Mouse (Mus musculus) spleen, adult 12 weeks (tissue): ENCODE data around the gene B3gnt5.
"Not testable (repeated sequence)": the region's sequence is repeated elsewhere in the genome, so short reads cannot be mapped to it uniquely, and the experiment has no call there.

ENCODE experiments used
- DNase-seq: peaks from one replicate; pipeline ENCODE4 v3.0.0; 2022; ENCODE audit warnings: low spot score

The B3gnt5 gene

DNA sequence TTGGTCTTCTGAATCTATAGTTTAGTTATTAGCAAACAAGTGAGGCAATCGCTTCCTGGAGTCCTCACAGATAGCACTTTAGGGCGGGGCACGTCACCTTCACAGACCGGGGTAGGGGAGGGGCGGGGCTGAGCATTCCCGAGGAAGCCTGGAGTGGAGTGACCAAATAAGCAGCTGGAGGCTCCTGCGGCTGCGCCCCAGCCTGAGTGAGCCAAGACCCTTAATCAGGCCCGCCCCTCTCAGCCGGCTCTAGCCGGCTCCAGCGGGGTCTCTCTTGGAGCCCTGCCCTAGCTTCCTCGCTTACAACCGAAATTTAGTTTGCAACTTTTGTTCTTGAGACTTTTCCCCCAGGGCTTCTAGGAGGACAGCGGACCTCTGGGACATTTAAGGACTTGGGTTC, at the start of gene B3gnt5:
B3gnt5 (plus strand) TSS at position 135 of the 400 bp plus-strand sequence.
- peak; percentile 12 for DNase-seq

DNA sequence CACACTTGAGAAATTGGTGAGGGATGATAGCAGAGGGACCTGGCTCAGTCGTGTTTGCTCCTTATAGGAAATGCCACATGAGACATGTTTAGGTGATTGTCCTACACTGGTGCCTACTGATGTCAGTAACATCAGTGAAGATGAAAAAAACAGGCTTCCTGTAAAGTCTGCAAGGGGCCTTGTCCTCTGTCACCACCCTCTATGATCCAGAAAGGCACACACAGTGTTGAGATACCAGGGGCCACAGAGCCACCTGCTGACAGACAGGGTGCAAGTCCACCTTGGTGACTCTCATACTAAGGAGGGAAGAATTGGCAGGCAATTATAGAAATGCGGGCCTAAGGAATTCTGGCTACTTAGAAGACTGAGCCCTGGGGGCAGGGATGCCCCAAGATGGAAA, 39.0 kb upstream of the B3gnt5 start:
- no peak for DNase-seq

DNA sequence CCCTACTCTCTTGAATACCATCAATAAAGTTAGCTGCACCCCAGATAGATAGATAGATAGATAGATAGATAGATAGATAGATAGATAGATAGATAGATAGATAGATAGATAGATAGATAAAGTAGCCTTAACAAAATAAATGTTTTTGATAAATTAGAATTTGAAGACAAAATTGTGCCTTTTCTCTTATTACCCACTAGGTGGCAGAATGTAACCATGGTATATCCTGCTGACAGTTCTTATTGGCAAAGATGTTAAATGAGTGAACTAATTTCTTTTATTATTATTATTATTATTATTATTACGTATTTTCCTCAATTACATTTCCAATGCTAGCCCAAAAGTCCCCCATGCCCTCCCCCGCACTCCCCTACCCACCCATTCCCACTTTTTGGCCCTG, 35.9 kb upstream of the B3gnt5 start:
- not testable (repeated sequence) for DNase-seq

DNA sequence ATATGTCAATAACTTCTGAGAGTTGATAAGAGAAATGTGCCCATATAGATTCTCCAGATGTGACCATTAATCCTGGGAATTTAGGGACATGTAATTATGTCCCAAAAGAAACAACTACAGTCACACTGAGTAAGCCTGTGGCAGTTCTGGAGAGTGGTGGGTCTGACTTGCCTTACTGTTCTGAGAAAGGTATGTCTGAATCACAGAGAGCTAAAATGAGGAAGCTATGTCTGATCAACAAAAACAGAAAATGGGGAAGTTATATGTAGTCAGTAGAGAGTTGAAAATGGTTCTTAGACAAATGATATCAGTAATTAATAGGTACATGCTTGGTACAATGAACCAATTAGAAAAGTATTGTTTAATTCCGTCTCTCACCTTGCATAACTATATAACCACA, 27.1 kb upstream of the B3gnt5 start:
- DNase-seq = no peak

DNA sequence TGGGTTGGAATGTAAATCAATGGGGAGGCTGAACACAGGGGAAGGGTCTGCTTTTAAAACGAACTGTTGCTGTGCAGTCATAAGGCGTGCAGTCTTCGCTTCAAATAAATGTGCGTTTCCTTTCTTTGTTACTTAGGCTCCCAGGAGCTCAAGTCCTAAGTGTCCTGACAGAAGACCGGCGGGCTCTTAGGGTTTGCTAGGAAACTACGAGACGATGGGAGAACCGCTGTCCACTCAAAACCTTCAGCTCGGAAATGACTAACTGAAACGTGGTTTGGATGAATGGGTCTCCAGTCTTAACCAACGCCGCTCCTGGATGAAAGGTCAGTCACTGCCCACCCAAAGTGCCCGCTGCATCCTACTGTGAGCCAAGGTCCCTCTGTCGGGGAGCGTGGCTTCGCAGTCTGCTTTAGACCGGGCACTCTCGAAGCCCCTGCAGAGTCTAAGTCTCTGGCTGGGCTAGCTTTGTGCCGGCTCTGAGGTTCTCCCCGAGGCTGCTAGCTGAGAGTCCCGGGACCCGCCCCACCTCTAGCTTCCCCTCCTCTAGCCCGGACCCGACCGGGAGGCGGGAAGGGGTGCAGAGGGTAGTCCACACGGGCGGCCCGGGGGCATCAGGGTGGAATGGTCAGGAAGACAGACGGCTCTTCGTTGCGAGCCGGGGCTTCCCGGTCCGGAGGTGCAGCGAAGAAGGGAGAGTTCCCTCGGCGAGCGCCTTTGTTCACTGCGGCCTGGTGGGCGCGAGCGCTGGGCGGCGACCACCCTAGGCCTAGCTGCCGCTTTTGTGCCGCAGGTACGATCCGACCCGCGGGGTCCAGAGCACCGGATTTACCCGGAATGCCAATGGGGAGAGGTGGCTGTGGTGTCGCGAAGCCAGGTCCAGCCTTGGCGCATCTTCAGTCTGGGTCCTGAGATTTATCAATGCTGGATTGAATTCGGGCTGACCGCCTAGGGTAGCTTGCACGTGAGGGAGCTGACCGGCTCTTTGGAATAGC, 793 bp downstream of the B3gnt5 start:
- DNase-seq = no peak

DNA sequence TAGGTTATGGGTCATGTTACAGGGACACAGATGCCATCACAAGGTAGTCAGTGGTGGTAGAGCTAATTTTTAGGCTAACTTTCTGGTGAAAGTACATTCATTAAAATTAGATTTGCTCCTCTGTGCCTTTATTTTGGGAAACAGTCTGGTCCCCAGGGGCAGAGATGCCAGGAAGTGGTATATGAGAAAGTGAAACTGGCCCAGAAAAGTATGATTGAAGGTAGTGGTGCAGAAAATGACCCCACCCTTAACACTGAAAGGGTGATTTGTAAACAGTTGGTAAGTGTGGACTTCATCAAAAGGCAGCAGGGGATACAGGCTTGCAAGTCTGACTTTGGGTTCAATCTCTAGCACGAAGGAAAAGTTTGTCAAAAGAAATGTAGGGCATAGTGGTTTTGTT, 1.7 kb downstream of the B3gnt5 start:
- DNase-seq = peak; percentile 34

DNA sequence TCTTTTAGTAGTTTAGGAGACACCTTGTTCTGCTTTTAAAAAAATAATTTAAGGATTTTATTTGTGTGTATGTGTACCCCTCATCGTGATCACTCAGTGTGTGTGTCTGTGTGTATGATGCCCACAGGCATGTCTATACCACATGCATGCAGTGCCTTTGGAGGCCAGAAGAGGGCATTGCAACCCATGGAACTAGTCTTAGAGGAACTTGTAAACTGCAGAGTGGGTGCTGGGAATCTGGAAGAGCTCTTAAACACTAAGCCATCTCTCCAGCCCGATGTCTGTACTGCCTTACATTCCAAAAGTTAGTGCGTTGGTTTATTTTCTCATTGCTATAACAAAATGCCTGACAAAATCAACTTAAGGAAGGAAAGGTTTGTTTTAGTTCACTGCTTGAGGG, 6.1 kb downstream of the B3gnt5 start:
- DNase-seq = no peak

DNA sequence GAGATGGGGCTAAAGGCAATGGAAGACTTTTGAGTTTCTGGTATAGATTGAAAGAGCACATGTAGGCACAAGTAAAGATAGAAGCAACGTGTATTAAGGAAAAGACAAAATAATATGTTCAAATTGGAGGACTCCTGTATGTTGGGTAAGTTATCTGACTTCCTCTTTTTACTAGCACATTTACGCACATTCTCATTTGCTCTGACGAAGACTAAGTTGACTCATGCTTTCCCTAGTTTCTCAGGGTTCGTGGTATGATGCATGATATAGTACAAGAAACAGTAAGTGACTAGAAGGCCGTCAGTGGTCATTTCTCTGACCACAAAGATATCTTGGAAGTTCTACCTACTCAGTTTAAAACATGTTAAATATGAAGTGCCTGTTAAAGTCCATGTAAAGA, 8.0 kb downstream of the B3gnt5 start:
- no peak for DNase-seq

DNA sequence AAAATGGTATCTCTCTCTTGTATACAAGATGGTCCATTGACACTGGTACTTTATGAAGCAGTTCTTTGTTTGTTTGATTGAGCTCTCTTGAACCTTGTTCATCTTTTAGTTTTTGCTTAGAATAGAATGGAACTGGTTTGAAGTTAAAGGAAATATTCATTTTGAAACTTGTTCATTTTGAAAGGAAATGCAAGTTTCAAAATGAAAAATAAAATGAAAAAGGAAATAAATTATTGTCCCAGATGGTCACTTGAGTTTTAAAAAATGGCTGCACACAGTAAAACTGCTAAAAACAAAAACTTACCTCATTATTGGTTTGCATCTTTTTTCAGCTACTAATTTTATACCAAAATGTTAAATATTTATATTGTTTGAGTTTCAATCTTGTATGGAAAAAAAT, 12.0 kb downstream of the B3gnt5 start:
- no peak for DNase-seq

DNA sequence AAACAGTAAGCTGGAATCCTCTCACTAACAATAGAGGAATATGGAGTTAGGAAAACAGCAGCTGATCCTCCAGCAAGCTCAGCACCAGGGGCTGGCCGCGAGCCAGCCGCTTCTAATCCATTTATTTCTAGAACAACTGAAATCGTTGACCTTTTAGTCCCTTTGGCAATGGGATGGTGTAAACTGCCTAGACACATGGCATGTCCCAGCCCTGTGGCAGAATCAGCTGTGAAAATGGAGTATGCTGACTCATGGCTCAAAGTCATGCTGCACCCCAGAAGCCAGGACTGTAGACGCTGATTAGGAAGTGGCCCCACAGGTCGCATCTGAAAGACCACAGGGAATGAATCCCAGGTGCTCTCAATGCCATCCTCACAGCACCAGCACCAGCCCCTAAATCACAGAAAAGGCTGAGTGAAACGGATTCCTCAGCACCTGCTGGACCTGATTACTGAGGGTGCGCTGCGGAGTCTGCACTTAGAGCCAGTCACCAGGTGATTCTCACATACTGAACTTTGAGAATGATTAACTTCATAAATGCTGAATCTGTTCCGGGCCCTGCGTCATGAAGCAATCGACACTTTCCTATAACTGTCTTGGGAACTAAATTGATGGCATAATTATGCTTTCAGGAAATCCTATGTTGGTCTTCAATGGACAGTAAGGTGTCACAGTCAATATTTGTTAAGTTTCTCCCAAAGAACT, 26.5 kb downstream of the B3gnt5 start:
- DNase-seq = no peak

DNA sequence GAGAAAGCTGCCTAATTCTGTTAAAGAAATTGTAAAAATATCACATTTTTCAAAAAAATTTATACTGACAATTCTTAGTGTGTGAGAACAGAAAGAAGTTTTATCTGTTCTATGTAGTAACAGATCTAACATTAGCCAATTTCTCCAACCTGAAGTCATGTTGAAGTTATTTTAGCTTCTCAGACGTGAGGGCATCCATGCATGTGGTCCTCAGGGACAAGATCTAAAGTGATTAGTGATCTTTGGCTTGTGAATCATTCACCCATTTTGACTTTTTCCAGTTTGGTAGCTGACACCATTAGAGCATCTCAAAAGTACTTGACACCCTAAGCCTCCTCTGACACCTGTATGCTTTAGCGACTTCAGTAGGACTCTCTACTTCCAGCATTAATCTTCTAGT, 29.9 kb downstream of the B3gnt5 start:
- no peak for DNase-seq

DNA sequence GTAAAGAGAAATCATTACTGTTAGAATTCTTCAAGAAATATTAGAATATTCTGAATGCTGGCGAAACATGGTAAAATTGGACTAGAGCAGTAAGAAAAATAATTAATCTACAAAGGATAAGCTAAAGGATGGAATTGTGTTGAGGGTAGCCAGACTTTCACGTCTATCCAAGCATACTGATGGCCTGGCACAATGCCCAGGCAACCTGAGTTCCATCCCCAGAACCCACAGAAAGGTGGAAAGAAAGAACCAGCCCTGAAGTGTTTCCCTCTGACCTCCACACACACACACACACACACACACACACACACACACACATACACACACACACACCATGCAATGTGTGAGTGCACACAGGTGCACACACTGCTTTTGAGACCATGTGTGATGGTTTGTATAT, 58.8 kb downstream of the B3gnt5 start:
- DNase-seq = no peak
